ENCODE assay signal across 8 mouse cellular contexts in genomic region chr9:118487636-118488035, GRCm38 (mm10). TPM values are rescaled to one million over a fixed set of nuclear protein-coding genes. Genes with fewer than 3 reads are reported as not detected.
A peak's percentile ranks its signal among the peaks of the same experiment; 100 is the strongest.
DNase-seq lines count a peak whose midpoint lies in the region; ATAC-seq and TF ChIP-seq lines count a peak whose summit lies in the region.

No protein-coding gene starts in this region.

- DNase-seq in kidney, postnatal 14 days, result peak; percentile 30
- no peak for DNase-seq in kidney, postnatal 10 days
- peak; percentile 14 for DNase-seq in hindbrain, postnatal 0 days (ENCODE audit: low spot score)
- DNase-seq in adrenal gland, adult 8-10 months, result no peak
- DNase-seq in ovary, postnatal 14 days (ENCODE audit: low spot score), result no peak
- no peak for DNase-seq in spleen, postnatal 4 days (ENCODE audit: low spot score in 2 of 2)

- H3K4me1 ChIP-seq in embryonic facial prominence, embryonic 12.5 days, result peaks cover 16% of the 10 kb centered on the region; the same call in 1 of the 2 replicates
- peaks cover 3% of the 10 kb centered on the region; the same call in 1 of the 2 replicates for H3K4me1 ChIP-seq in hindbrain, postnatal 0 days (ENCODE audit: insufficient read depth, low read length)
- H3K4me1 ChIP-seq in neural tube, embryonic 12.5 days, result peaks cover 20% of the 10 kb centered on the region

- H3K9me3 ChIP-seq in embryonic facial prominence, embryonic 12.5 days, result no peaks in the 10 kb centered on the region
- H3K9me3 ChIP-seq in hindbrain, postnatal 0 days (ENCODE audit: low read length), result no peaks in the 10 kb centered on the region
- H3K9me3 ChIP-seq in neural tube, embryonic 12.5 days, result no peaks in the 10 kb centered on the region

- no peak for ATAC-seq in embryonic facial prominence, embryonic 12.5 days (ENCODE audit: insufficient number of reproducible peaks, insufficient read depth, low FRiP score, low TSS enrichment)
- no peak for ATAC-seq in hindbrain, postnatal 0 days
- ATAC-seq in neural tube, embryonic 12.5 days (ENCODE audit: low FRiP score, low read depth), result no peak

- no peak overlapping the region for H3K9ac ChIP-seq in embryonic facial prominence, embryonic 12.5 days
- H3K9ac ChIP-seq in hindbrain, postnatal 0 days (replicated peaks; ENCODE audit: low read length), result no peak overlapping the region
- H3K9ac ChIP-seq in neural tube, embryonic 12.5 days, result no peak overlapping the region

- peak overlapping the region; percentile 27 for H3K4me3 ChIP-seq in embryonic facial prominence, embryonic 12.5 days
- H3K4me3 ChIP-seq in hindbrain, postnatal 0 days (ENCODE audit: low read length), result peak overlapping the region; percentile 32
- H3K4me3 ChIP-seq in neural tube, embryonic 12.5 days, result no peak overlapping the region

- no peak overlapping the region for H3K27ac ChIP-seq in embryonic facial prominence, embryonic 12.5 days
- no peak overlapping the region for H3K27ac ChIP-seq in hindbrain, postnatal 0 days
- no peak overlapping the region for H3K27ac ChIP-seq in neural tube, embryonic 12.5 days

- under 1% methylated on average over 22 of the region's 22 CpGs for WGBS in embryonic facial prominence, embryonic 12.5 days
- WGBS in hindbrain, postnatal 0 days, result under 1% methylated on average over 22 of the region's 22 CpGs
- under 1% methylated on average over 22 of the region's 22 CpGs for WGBS in neural tube, embryonic 12.5 days

- no peak for TF ChIP-seq CTCF in hindbrain, postnatal 0 days (IDR thresholded peaks at IDR 0.05; ENCODE audit: low read depth)

- peak overlapping the region; percentile 50 for H3K4me2 ChIP-seq in embryonic facial prominence, embryonic 12.5 days (replicated peaks)
- peak overlapping the region; percentile 50 for H3K4me2 ChIP-seq in hindbrain, postnatal 0 days (ENCODE audit: low read depth, low read length)
- H3K4me2 ChIP-seq in neural tube, embryonic 12.5 days (replicated peaks), result peak overlapping the region; percentile 58

- H3K36me3 ChIP-seq in embryonic facial prominence, embryonic 12.5 days, result no peaks in the 10 kb centered on the region
- H3K36me3 ChIP-seq in hindbrain, postnatal 0 days (ENCODE audit: insufficient read depth, low read length), result no peaks in the 10 kb centered on the region
- H3K36me3 ChIP-seq in neural tube, embryonic 12.5 days, result no peaks in the 10 kb centered on the region

- peaks cover 70% of the 10 kb centered on the region for H3K27me3 ChIP-seq in embryonic facial prominence, embryonic 12.5 days
- peaks cover 49% of the 10 kb centered on the region for H3K27me3 ChIP-seq in hindbrain, postnatal 0 days (ENCODE audit: insufficient read depth, low read length)
- H3K27me3 ChIP-seq in neural tube, embryonic 12.5 days (replicated peaks), result peaks cover 66% of the 10 kb centered on the region

RNA-seq across cellular contexts. Expression of gene Eomes, which starts 9.6 kb away (rescaled TPM):
- polyA plus RNA-seq in embryonic facial prominence, embryonic 12.5 days (2016; fragmentation: Nextera tagmentation; extraction: Ambion mirVana), result 0.09 and 0.65 TPM in 2 replicates
- 16.2 and 19.4 TPM in 2 replicates for total RNA-seq in hindbrain, postnatal 0 days (2014; rRNA removed)
- 8.6 and 8.9 TPM in 2 replicates for polyA plus RNA-seq in hindbrain, postnatal 0 days (2015; fragmentation: Nextera tagmentation; extraction: Ambion mirVana)
- polyA plus RNA-seq in neural tube, embryonic 12.5 days (2016; fragmentation: Nextera tagmentation; extraction: Ambion mirVana), result 0.05 and 0.08 TPM in 2 replicates
- under 1 TPM; 0.11 to 0.49 (median 0.43) TPM for total RNA-seq in adrenal gland, adult 8-10 months (2022)

RNA-seq across cellular contexts. Expression of gene Golga4, which starts 18.4 kb away (rescaled TPM):
- polyA plus RNA-seq in embryonic facial prominence, embryonic 12.5 days (2016; fragmentation: Nextera tagmentation; extraction: Ambion mirVana), result 62.3 and 68.6 TPM in 2 replicates
- 34.1 and 36.8 TPM in 2 replicates for total RNA-seq in hindbrain, postnatal 0 days (2014; rRNA removed)
- 25.8 and 27.2 TPM in 2 replicates for polyA plus RNA-seq in hindbrain, postnatal 0 days (2015; fragmentation: Nextera tagmentation; extraction: Ambion mirVana)
- 63.5 and 67.0 TPM in 2 replicates for polyA plus RNA-seq in neural tube, embryonic 12.5 days (2016; fragmentation: Nextera tagmentation; extraction: Ambion mirVana)
- total RNA-seq in adrenal gland, adult 8-10 months (2022), result 100 to 1,000 TPM; 129 to 187 (median 147) TPM

Comparison
In these comparisons a context has a peak if more than half of its experiments do, and no peak if none do; other contexts are left out.
1. DNase-seq: peak in kidney, postnatal 14 days (single experiment) and hindbrain, postnatal 0 days (single experiment); none in kidney, postnatal 10 days (single experiment), adrenal gland, adult 8-10 months (single experiment), ovary, postnatal 14 days (single experiment) and spleen, postnatal 4 days (0 of 2).
2. Peak in every context shown above with its lines, with median percentiles within 50 percentile points of each other: H3K4me2 ChIP-seq.